Mouse (Mus musculus): ENCODE measurements around the gene Ambra1. TPM values are rescaled to one million over a fixed set of nuclear protein-coding genes. Genes with fewer than 3 reads are reported as not detected.

Gene Ambra1
- total and polyA plus RNA-seq, 3 experiments: 15.8 to 27.1 (median 21.9) TPM

DNA sequence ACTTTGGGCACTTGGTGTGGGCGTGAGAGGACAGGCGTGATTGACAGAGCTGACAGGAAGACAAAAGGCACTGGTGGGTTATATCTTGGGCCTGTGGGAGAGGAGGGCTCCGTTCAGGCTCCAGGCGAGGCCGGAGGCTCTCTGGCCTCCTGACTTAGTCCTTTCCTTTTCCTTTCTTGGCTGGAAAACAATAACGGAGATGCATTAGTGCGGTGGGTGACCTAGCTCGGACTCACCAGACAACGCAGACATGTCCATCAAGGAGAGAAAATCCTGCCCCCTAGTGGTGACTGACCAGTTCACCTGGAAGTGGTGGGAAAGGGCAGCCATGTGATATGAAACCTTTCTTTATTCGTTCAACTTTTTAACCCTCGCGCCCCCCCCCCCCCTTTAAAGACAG is 200.0 kb downstream of the Ambra1 start:
- Histone ChIP-seq H3K9me3 (replicated peaks; ENCODE audit: low read length) (no peaks in the 10 kb centered on the region), H3K9ac (ENCODE audit: insufficient read depth, low read depth) (no peak overlapping the region), H3K27me3 (replicated peaks) (no peaks in the 10 kb centered on the region), H3K79me2 (replicated peaks; ENCODE audit: control insufficient read depth, extremely low read depth, insufficient read depth, poor library complexity, severe bottlenecking) (no peaks in the 10 kb centered on the region), H3K36me3 (replicated peaks in 1 of 2; ENCODE audit: control insufficient read depth in 1 of 2, insufficient read depth in 1 of 2, low read length in 1 of 2) (peaks cover 42 to 94% of the 10 kb centered on the region in 2 experiments), H3K4me1 (ENCODE audit: control insufficient read depth in 1 of 2, insufficient read depth in 2 of 2) (peaks cover 3 to 42% of the 10 kb centered on the region in 2 experiments; a peak in 3 of 4 replicates), H3K4me3 (replicated peaks in 1 of 3; ENCODE audit: low read depth in 2 of 3, low read length in 2 of 3, poor library complexity in 1 of 3) (no peak overlapping the region), H3K4me2 (ENCODE audit: insufficient read depth, low read depth, poor library complexity, severe bottlenecking) (no peak overlapping the region), H3K27ac (ENCODE audit: insufficient read depth, low read depth) (no peak overlapping the region)
- no peak for TF ChIP-seq TBP (conservative IDR thresholded peaks at IDR 0.05; ENCODE audit: low read depth, low read length)
- TF ChIP-seq POLR2AphosphoS2 (IDR thresholded peaks at IDR 0.05; ENCODE audit: low read depth, low read length): no peak
- TF ChIP-seq RAD21 (IDR thresholded peaks at IDR 0.05; ENCODE audit: low read depth, low read length): peak; percentile 9
- TF ChIP-seq MAX (IDR thresholded peaks at IDR 0.05; ENCODE audit: low read length): 0 out of 2 replicates have a peak, but pooled peaks have one; percentile 24
- peak; percentile 42 to 66; a peak in 2 of 4 replicates for TF ChIP-seq CTCF (conservative IDR thresholded peaks at IDR 0.05 in 1 of 2, IDR thresholded peaks at IDR 0.05 in 1 of 2; ENCODE audit: low read depth in 2 of 2, low read length in 2 of 2)
- TF ChIP-seq SMC3 (IDR thresholded peaks at IDR 0.05; ENCODE audit: low read depth, low read length): peak; percentile 20; the same call in 1 of the 2 replicates
- no peak for TF ChIP-seq ZMIZ1 (IDR thresholded peaks at IDR 0.05; ENCODE audit: low read depth, low read length)
- in situ Hi-C loops (cut with MboI; ENCODE audit: low pct_ligation_motif_present, low pct_unique_long_range_greater_than_20kb, low sequenced_read_pairs): loop anchor here (10.0 kb wide), 1 partner anchor 155 kb away; no protein-coding TSS in a partner anchor
- peak; percentile 59 for DNase-seq (ENCODE audit: extremely low read depth)
- dilution Hi-C loops (cut with MboI; ENCODE audit: extremely low pct_ligation_motif_present, extremely low pct_unique_long_range_greater_than_20kb, low sequenced_read_pairs): no loop called here

DNA sequence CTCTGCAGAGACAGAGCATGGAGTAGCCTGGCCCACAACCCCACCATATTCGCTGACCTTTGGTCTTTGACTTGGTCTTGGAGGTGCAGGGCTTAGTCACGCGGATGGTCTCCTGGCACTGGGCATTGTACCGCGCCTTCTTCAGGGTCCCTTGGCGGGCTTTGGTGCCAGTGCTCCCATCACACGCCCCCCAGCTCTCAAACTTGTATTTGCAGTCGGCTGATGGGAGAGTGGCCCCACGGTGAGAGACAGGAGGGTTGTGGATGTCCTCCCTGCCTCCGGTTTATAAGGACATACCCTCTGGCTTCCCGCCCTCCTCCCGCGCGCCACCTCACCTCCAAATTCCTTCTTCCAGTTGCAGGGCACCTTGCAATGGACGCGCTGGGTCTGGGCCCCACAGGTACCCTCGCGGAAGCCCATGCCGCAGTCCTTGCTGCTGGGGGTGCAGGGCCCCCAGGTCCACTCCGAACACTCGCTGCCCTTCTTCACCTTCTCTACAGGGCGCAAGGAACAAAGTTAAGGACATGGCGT is 200.9 kb downstream of the Ambra1 start:
- Histone ChIP-seq H3K4me3 (replicated peaks in 1 of 3; ENCODE audit: low read depth in 2 of 3, low read length in 2 of 3, poor library complexity in 1 of 3) (no peak overlapping the region), H3K27me3 (replicated peaks) (no peaks in the 10 kb centered on the region), H3K79me2 (replicated peaks; ENCODE audit: control insufficient read depth, extremely low read depth, insufficient read depth, poor library complexity, severe bottlenecking) (no peaks in the 10 kb centered on the region), H3K9me3 (replicated peaks; ENCODE audit: low read length) (no peaks in the 10 kb centered on the region), H3K9ac (ENCODE audit: insufficient read depth, low read depth) (no peak overlapping the region), H3K4me2 (ENCODE audit: insufficient read depth, low read depth, poor library complexity, severe bottlenecking) (no peak overlapping the region), H3K36me3 (replicated peaks in 1 of 2; ENCODE audit: control insufficient read depth in 1 of 2, insufficient read depth in 1 of 2, low read length in 1 of 2) (peaks cover 50 to 94% of the 10 kb centered on the region in 2 experiments), H3K4me1 (ENCODE audit: control insufficient read depth in 1 of 2, insufficient read depth in 2 of 2) (peaks cover 0 to 34% of the 10 kb centered on the region in 2 experiments; a peak in 3 of 4 replicates), H3K27ac (ENCODE audit: insufficient read depth, low read depth) (no peak overlapping the region)
- DNase-seq (ENCODE audit: extremely low read depth): no peak
- TF ChIP-seq ZKSCAN1 (IDR thresholded peaks at IDR 0.05; ENCODE audit: borderline replicate concordance, low read depth, low read length): no peak
- no peak for TF ChIP-seq ELF1 (IDR thresholded peaks at IDR 0.05; ENCODE audit: low read depth, low read length)
- TF ChIP-seq E2F4 (IDR thresholded peaks at IDR 0.05; ENCODE audit: insufficient replicate concordance, low read depth, low read length): no peak
- no peak for TF ChIP-seq BHLHE40 (IDR thresholded peaks at IDR 0.05; ENCODE audit: low read depth, low read length)
- dilution Hi-C loops (cut with MboI; ENCODE audit: extremely low pct_ligation_motif_present, extremely low pct_unique_long_range_greater_than_20kb, low sequenced_read_pairs): no loop called here
- in situ Hi-C loops (cut with MboI; ENCODE audit: low pct_ligation_motif_present, low pct_unique_long_range_greater_than_20kb, low sequenced_read_pairs): no loop called here

GRCm38 (mm10) chr2:91931328-91932159 is 201.6 kb downstream of the Ambra1 start:
- no peaks in the 10 kb centered on the region for H3K79me2 ChIP-seq (replicated peaks; ENCODE audit: control insufficient read depth, extremely low read depth, insufficient read depth, poor library complexity, severe bottlenecking)
- H3K9me3 ChIP-seq (replicated peaks; ENCODE audit: low read length): no peaks in the 10 kb centered on the region
- DNase-seq (ENCODE audit: extremely low read depth): no peak
- dilution Hi-C loops (cut with MboI; ENCODE audit: extremely low pct_ligation_motif_present, extremely low pct_unique_long_range_greater_than_20kb, low sequenced_read_pairs) (no loop called here), in situ Hi-C loops (cut with MboI; ENCODE audit: low pct_ligation_motif_present, low pct_unique_long_range_greater_than_20kb, low sequenced_read_pairs) (no loop called here)
- H3K4me1 ChIP-seq (ENCODE audit: control insufficient read depth in 1 of 2, insufficient read depth in 2 of 2): peaks cover 0 to 28% of the 10 kb centered on the region in 2 experiments; a peak in 3 of 4 replicates
- peaks cover 57 to 94% of the 10 kb centered on the region in 2 experiments for H3K36me3 ChIP-seq (replicated peaks in 1 of 2; ENCODE audit: control insufficient read depth in 1 of 2, insufficient read depth in 1 of 2, low read length in 1 of 2)
- TF ChIP-seq MAZ (IDR thresholded peaks at IDR 0.05; ENCODE audit: low read depth, low read length): no peak
- TF ChIP-seq MXI1 (IDR thresholded peaks at IDR 0.05; ENCODE audit: low read depth, low read length): no peak
- no peak for TF ChIP-seq BHLHE40 (IDR thresholded peaks at IDR 0.05; ENCODE audit: low read depth, low read length)
- TF ChIP-seq KAT2A (IDR thresholded peaks at IDR 0.05; ENCODE audit: insufficient replicate concordance, low read length): no peak
- TF ChIP-seq ZKSCAN1 (IDR thresholded peaks at IDR 0.05; ENCODE audit: borderline replicate concordance, low read depth, low read length): no peak
- TF ChIP-seq TBP (conservative IDR thresholded peaks at IDR 0.05; ENCODE audit: low read depth, low read length): no peak
- TF ChIP-seq USF1 (IDR thresholded peaks at IDR 0.05; ENCODE audit: low read depth, low read length): no peak
- no peak for TF ChIP-seq ELF1 (IDR thresholded peaks at IDR 0.05; ENCODE audit: low read depth, low read length)
- no peak for TF ChIP-seq POLR2AphosphoS2 (IDR thresholded peaks at IDR 0.05; ENCODE audit: low read depth, low read length)
- no peak for TF ChIP-seq ETS1 (conservative IDR thresholded peaks at IDR 0.05; ENCODE audit: low read depth, low read length)
- TF ChIP-seq RAD21 (IDR thresholded peaks at IDR 0.05; ENCODE audit: low read depth, low read length): no peak
- TF ChIP-seq ZC3H11A (IDR thresholded peaks at IDR 0.05; ENCODE audit: low read depth, low read length): no peak
- no peak for TF ChIP-seq MYC (IDR thresholded peaks at IDR 0.05; ENCODE audit: low read depth, low read length)
- no peak for TF ChIP-seq ZNF384 (IDR thresholded peaks at IDR 0.05; ENCODE audit: low read depth, low read length)
- no peaks in the 10 kb centered on the region for H3K27me3 ChIP-seq (replicated peaks)
- no peak overlapping the region for H3K9ac ChIP-seq (ENCODE audit: insufficient read depth, low read depth)
- no peak overlapping the region for H3K4me2 ChIP-seq (ENCODE audit: insufficient read depth, low read depth, poor library complexity, severe bottlenecking)
- no peak overlapping the region for H3K4me3 ChIP-seq (replicated peaks in 1 of 3; ENCODE audit: low read depth in 2 of 3, low read length in 2 of 3, poor library complexity in 1 of 3)
- H3K27ac ChIP-seq (ENCODE audit: insufficient read depth, low read depth): no peak overlapping the region
